Comparison of ENCODE assay signal across 25 mouse cellular contexts in genomic region chr16:42157816-42158215, GRCm38 (mm10).
A peak's percentile ranks its signal among the peaks of the same experiment; 100 is the strongest.
DNase-seq lines count a peak whose midpoint lies in the region; ATAC-seq and TF ChIP-seq lines count a peak whose summit lies in the region.
"Had no signal": no experiment of that assay in that cellular context is flagged by ENCODE, and none has a peak within 500 bp of the region (broad histone marks: within the 10 kb centered on the region; RNA-seq: fewer than 3 reads in every experiment).

No protein-coding gene starts in this region.

- H3K36me3 ChIP-seq in kidney, embryonic 14.5 days (ENCODE audit: control insufficient read depth, insufficient read depth, low read length) = no peaks in the 10 kb centered on the region
- no peaks in the 10 kb centered on the region for H3K36me3 ChIP-seq in midbrain, embryonic 14.5 days (ENCODE audit: control insufficient read depth, insufficient read depth, low read length)
- no peaks in the 10 kb centered on the region for H3K36me3 ChIP-seq in midbrain, postnatal 0 days (ENCODE audit: insufficient read depth, low read length)
- no peaks in the 10 kb centered on the region for H3K36me3 ChIP-seq in hindbrain, embryonic 16.5 days (ENCODE audit: control insufficient read depth, insufficient read depth, low read length)
- H3K36me3 ChIP-seq: embryonic facial prominence, embryonic 15.5 days; forebrain, embryonic 12.5 days; hindbrain, embryonic 15.5 days; intestine, embryonic 15.5 days; limb, embryonic 13.5 days had no signal

- 59% methylated on average over 9 of the region's 9 CpGs for WGBS in kidney, embryonic 14.5 days
- 62% methylated on average over 9 of the region's 9 CpGs for WGBS in midbrain, embryonic 14.5 days
- 54% methylated on average over 9 of the region's 9 CpGs for WGBS in midbrain, postnatal 0 days
- 57% methylated on average over 9 of the region's 9 CpGs for WGBS in hindbrain, embryonic 16.5 days

- H3K27me3 ChIP-seq in kidney, embryonic 14.5 days (ENCODE audit: control insufficient read depth, insufficient read depth, low read length) = no peaks in the 10 kb centered on the region
- H3K27me3 ChIP-seq in midbrain, embryonic 14.5 days (ENCODE audit: control insufficient read depth, insufficient read depth, low read length) = no peaks in the 10 kb centered on the region
- H3K27me3 ChIP-seq in midbrain, postnatal 0 days (ENCODE audit: insufficient read depth, low read length) = no peaks in the 10 kb centered on the region
- H3K27me3 ChIP-seq in hindbrain, embryonic 16.5 days (replicated peaks; ENCODE audit: control insufficient read depth, insufficient read depth, low read length) = no peaks in the 10 kb centered on the region
- H3K27me3 ChIP-seq: embryonic facial prominence, embryonic 15.5 days; forebrain, embryonic 12.5 days; hindbrain, embryonic 15.5 days; intestine, embryonic 15.5 days; limb, embryonic 13.5 days had no signal

- peak; percentile 60 for ATAC-seq in kidney, embryonic 14.5 days (ENCODE audit: low FRiP score, low TSS enrichment)
- no peak for ATAC-seq in midbrain, embryonic 14.5 days (ENCODE audit: low FRiP score, low TSS enrichment)
- no peak for ATAC-seq in midbrain, postnatal 0 days (ENCODE audit: low FRiP score)
- ATAC-seq in hindbrain, embryonic 16.5 days = peak; percentile 48
- ATAC-seq: forebrain, postnatal 0 days; intestine, embryonic 15.5 days; liver, postnatal 0 days had no signal

- H3K4me3 ChIP-seq in kidney, embryonic 14.5 days (ENCODE audit: low read length) = no peak overlapping the region
- no peak overlapping the region for H3K4me3 ChIP-seq in midbrain, embryonic 14.5 days (replicated peaks; ENCODE audit: low read depth, low read length)
- H3K4me3 ChIP-seq in midbrain, postnatal 0 days (ENCODE audit: low read depth, low read length) = no peak overlapping the region
- no peak overlapping the region for H3K4me3 ChIP-seq in hindbrain, embryonic 16.5 days (ENCODE audit: low read length)
- H3K4me3 ChIP-seq: embryonic facial prominence, embryonic 15.5 days; forebrain, embryonic 12.5 days; hindbrain, embryonic 15.5 days; intestine, embryonic 15.5 days; limb, embryonic 13.5 days had no signal

- no peak overlapping the region for H3K9ac ChIP-seq in kidney, embryonic 14.5 days (ENCODE audit: low read depth, low read length)
- no peak overlapping the region for H3K9ac ChIP-seq in midbrain, embryonic 14.5 days (replicated peaks; ENCODE audit: low read length)
- H3K9ac ChIP-seq in midbrain, postnatal 0 days (replicated peaks; ENCODE audit: low read length, poor library complexity, severe bottlenecking) = no peak overlapping the region
- H3K9ac ChIP-seq in hindbrain, embryonic 16.5 days (ENCODE audit: low read depth, low read length) = no peak overlapping the region
- H3K9ac ChIP-seq: embryonic facial prominence, embryonic 15.5 days; forebrain, embryonic 12.5 days; forebrain, postnatal 0 days; hindbrain, embryonic 15.5 days; intestine, embryonic 15.5 days; limb, embryonic 13.5 days; liver, postnatal 0 days had no signal

- TF ChIP-seq CTCF in midbrain, postnatal 0 days (IDR thresholded peaks at IDR 0.05) = no peak

- no peak for DNase-seq in kidney, postnatal 4 days
- peak; percentile 20 for DNase-seq in midbrain, embryonic 14.5 days
- no peak for DNase-seq in midbrain, postnatal 0 days (ENCODE audit: low spot score)
- no peak for DNase-seq in urinary bladder, postnatal 25 days (ENCODE audit: low spot score)
- DNase-seq: adrenal gland, postnatal 25 days; B cell, adult 2 months; cerebellum, adult 18-20 months; forebrain, postnatal 0 days; gastrocnemius, postnatal 14 days; heart, postnatal 14 days; kidney, adult 9 months; kidney, postnatal 36 days; liver, postnatal 0 days; lung, postnatal 36 days; retina, postnatal 1 day; right cerebral cortex, postnatal 14 days; thymus, postnatal 4 days had no signal

- H3K4me2 ChIP-seq in kidney, embryonic 14.5 days (replicated peaks; ENCODE audit: low read depth, low read length) = no peak overlapping the region
- no peak overlapping the region for H3K4me2 ChIP-seq in midbrain, embryonic 14.5 days (ENCODE audit: low read length)
- H3K4me2 ChIP-seq in midbrain, postnatal 0 days (ENCODE audit: low read depth, low read length, poor library complexity, severe bottlenecking) = no peak overlapping the region
- no peak overlapping the region for H3K4me2 ChIP-seq in hindbrain, embryonic 16.5 days (ENCODE audit: low read length)
- H3K4me2 ChIP-seq: embryonic facial prominence, embryonic 15.5 days; forebrain, embryonic 12.5 days; hindbrain, embryonic 15.5 days; intestine, embryonic 15.5 days; limb, embryonic 13.5 days; liver, embryonic 11.5 days had no signal

- H3K27ac ChIP-seq in kidney, embryonic 14.5 days (ENCODE audit: low read depth, low read length) = no peak overlapping the region
- no peak overlapping the region for H3K27ac ChIP-seq in midbrain, embryonic 14.5 days (replicated peaks; ENCODE audit: low read depth, low read length)
- no peak overlapping the region for H3K27ac ChIP-seq in midbrain, postnatal 0 days (ENCODE audit: low read depth, low read length)
- no peak overlapping the region for H3K27ac ChIP-seq in hindbrain, embryonic 16.5 days (ENCODE audit: low read depth, low read length)
- H3K27ac ChIP-seq: embryonic facial prominence, embryonic 15.5 days; forebrain, embryonic 12.5 days; hindbrain, embryonic 15.5 days; intestine, embryonic 15.5 days; limb, embryonic 13.5 days had no signal

- H3K9me3 ChIP-seq in kidney, embryonic 14.5 days (ENCODE audit: control insufficient read depth, low read length) = no peaks in the 10 kb centered on the region
- H3K9me3 ChIP-seq in midbrain, embryonic 14.5 days (ENCODE audit: control insufficient read depth, low read length) = no peaks in the 10 kb centered on the region
- no peaks in the 10 kb centered on the region for H3K9me3 ChIP-seq in midbrain, postnatal 0 days (ENCODE audit: low read length)
- H3K9me3 ChIP-seq in hindbrain, embryonic 16.5 days (ENCODE audit: control insufficient read depth, low read length) = no peaks in the 10 kb centered on the region
- H3K9me3 ChIP-seq: embryonic facial prominence, embryonic 15.5 days; forebrain, embryonic 12.5 days; hindbrain, embryonic 15.5 days; intestine, embryonic 15.5 days; limb, embryonic 13.5 days had no signal

- 0 out of 2 replicates have a peak, but pooled peaks cover 3% of the 10 kb centered on the region for H3K4me1 ChIP-seq in kidney, embryonic 14.5 days (ENCODE audit: control insufficient read depth, insufficient read depth, low read length)
- 0 out of 2 replicates have a peak, but pooled peaks cover 5% of the 10 kb centered on the region for H3K4me1 ChIP-seq in midbrain, embryonic 14.5 days (ENCODE audit: control insufficient read depth, insufficient read depth, low read length)
- H3K4me1 ChIP-seq in midbrain, postnatal 0 days (ENCODE audit: insufficient read depth, low read length) = 0 out of 2 replicates have a peak, but pooled peaks cover 3% of the 10 kb centered on the region
- H3K4me1 ChIP-seq in hindbrain, embryonic 16.5 days (ENCODE audit: control insufficient read depth, insufficient read depth, low read depth, low read length) = no peaks in the 10 kb centered on the region; the same call in 1 of the 2 replicates
- H3K4me1 ChIP-seq: forebrain, embryonic 12.5 days; hindbrain, embryonic 15.5 days; intestine, embryonic 15.5 days had no signal

Comparison
In these comparisons a context has a peak if more than half of its experiments do, and no peak if none do; other contexts are left out.
1. ATAC-seq: peak in kidney, embryonic 14.5 days (single experiment) and hindbrain, embryonic 16.5 days (single experiment); none in midbrain, embryonic 14.5 days (single experiment) and midbrain, postnatal 0 days (single experiment).